Mouse (Mus musculus) heart, embryonic 16.5 days (tissue): Measurements from ENCODE around the gene Fau. TPM values are rescaled to one million over a fixed set of nuclear protein-coding genes. Genes with fewer than 3 reads are reported as not detected.
A peak's percentile ranks its signal among the peaks of the same experiment; 100 is the strongest.

Experiments used
- ATAC-seq: fragments of 200-750 bp; cut with Nextera tagmentation; replicated peaks from 2 replicates; pipeline ENCODE4 v1.8.0; 2017; ENCODE audit warnings: moderate number of reproducible peaks; ENCODE audit not compliant: insufficient read depth, low FRiP score; ENCODE audit errors: extremely low read depth
- H3K27ac ChIP-seq: fragments of 300-500 bp; sonication (generic); 2 replicates; pipeline ENCODE4 v1.5.1; 2014; ENCODE audit warnings: mild to moderate bottlenecking, low read length, control low read depth, moderate library complexity
- H3K27me3 ChIP-seq: fragments of 300-500 bp; sonication (generic); 2 replicates; pipeline ENCODE4 v1.6.1; 2014; ENCODE audit warnings: low read length, mixed read lengths; ENCODE audit not compliant: control insufficient read depth, insufficient read depth
- H3K36me3 ChIP-seq: fragments of 300-500 bp; sonication (generic); 2 replicates; pipeline ENCODE4 v1.6.1; 2014; ENCODE audit not compliant: control insufficient read depth, insufficient read depth
- H3K4me1 ChIP-seq: fragments of 300-500 bp; sonication (generic); 2 replicates; pipeline ENCODE4 v1.6.1; 2014; ENCODE audit warnings: low read length, mixed read lengths; ENCODE audit not compliant: control insufficient read depth, insufficient read depth
- H3K4me2 ChIP-seq: fragments of 300-500 bp; sonication (generic); 2 replicates; pipeline ENCODE4 v1.6.1; 2014; ENCODE audit warnings: low read depth, mild to moderate bottlenecking, control low read depth, low read length
- H3K4me3 ChIP-seq: fragments of 300-500 bp; sonication (generic); 2 replicates; pipeline ENCODE4 v1.5.1; 2014; ENCODE audit warnings: mild to moderate bottlenecking, control low read depth, low read length
- H3K9ac ChIP-seq: fragments of 300-500 bp; sonication (generic); 2 replicates; pipeline ENCODE4 v1.6.1; 2014; ENCODE audit warnings: low read length, control low read depth
- H3K9me3 ChIP-seq: fragments of 300-500 bp; sonication (generic); replicated peaks from 2 replicates; pipeline ENCODE4 v1.6.1; 2016; ENCODE audit warnings: low read length; ENCODE audit not compliant: control insufficient read depth
- whole genome bisulfite sequencing: fragments of 180-500 bp; shearing (Covaris S2); extraction: QIAGEN DNeasy Blood & Tissue Kit; methylation state at CpG from one replicate; pipeline ENCODE4 v1.1.7; 2014; 5-methylcytosine and 5-hydroxymethylcytosine counted together
- polyA plus RNA-seq: library from polyadenylated mRNA; unstranded; fragments of >200 nt; fragmentation: Nextera tagmentation; extraction: Ambion mirVana; gene quantifications from 2 replicates; pipeline ENCODE4 v1.2.1, GENCODE M21; 2015

Gene Fau
- polyA plus RNA-seq, 1 experiment from 2014 or later: 354 TPM

DNA sequence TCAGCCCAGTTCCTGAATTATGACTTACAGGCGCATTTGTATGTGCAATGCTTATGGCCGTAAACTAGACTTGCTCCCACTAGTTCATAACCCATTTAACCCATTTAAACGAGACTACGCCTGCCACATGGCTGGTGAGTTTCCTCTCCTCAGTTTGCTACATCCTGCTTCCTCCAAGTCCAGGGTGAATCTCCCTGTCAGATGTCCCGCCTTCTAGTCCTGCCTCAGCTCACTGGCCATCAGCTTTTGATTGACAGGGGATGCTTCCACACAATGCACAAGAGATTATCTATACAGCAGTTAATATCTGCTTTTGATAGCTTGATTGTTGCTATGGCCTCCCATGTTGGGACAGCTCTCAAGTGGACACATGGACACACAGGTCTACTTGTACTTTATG lies 3.3 kb upstream of the Fau start:
- H3K9me3 ChIP-seq: no peaks in the 10 kb centered on the region
- WGBS: 79% methylated on average over 5 of the region's 5 CpGs
- H3K9ac ChIP-seq: no peak overlapping the region
- peaks cover 53% of the 10 kb centered on the region for H3K36me3 ChIP-seq
- H3K27me3 ChIP-seq: no peaks in the 10 kb centered on the region
- no peak overlapping the region for H3K4me2 ChIP-seq
- H3K4me1 ChIP-seq: peaks cover 16% of the 10 kb centered on the region
- no peak for ATAC-seq
- H3K27ac ChIP-seq: no peak overlapping the region
- no peak overlapping the region for H3K4me3 ChIP-seq

DNA sequence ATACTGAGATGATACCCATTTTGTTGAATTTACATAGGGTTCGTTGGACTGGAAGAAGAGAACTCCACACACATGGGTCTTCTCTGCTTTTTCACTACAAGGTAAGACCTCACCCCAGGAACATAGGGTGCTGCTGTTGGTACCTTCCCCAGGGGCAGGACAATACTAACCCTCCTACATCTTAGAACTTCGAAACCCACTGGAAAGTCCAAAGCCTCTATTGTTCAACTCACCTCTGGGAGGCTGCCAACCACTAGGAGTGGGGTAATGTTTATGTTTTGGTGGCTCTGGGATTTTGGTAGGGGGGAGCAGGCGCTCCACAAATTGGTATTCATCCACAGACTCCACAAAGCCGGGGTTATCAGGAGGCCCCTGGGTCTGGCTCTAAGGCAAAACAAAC lies 948 bp upstream of the Fau start:
- peaks cover 34% of the 10 kb centered on the region for H3K36me3 ChIP-seq
- WGBS: 54% methylated on average over 4 of the region's 4 CpGs
- no peaks in the 10 kb centered on the region for H3K27me3 ChIP-seq
- H3K4me2 ChIP-seq: peak overlapping the region; percentile 73
- ATAC-seq: no peak
- peak overlapping the region; percentile 92 for H3K9ac ChIP-seq
- H3K27ac ChIP-seq: no peak overlapping the region
- H3K4me1 ChIP-seq: peaks cover 19% of the 10 kb centered on the region
- H3K9me3 ChIP-seq: no peaks in the 10 kb centered on the region
- peak overlapping the region; percentile 90 for H3K4me3 ChIP-seq

- Histone ChIP-seq H3K9me3 (no peaks in the 10 kb centered on the region), H3K4me3 (peak overlapping the region; percentile 90), H3K9ac (peak overlapping the region; percentile 94), H3K4me1 (peaks cover 30% of the 10 kb centered on the region), H3K4me2 (peak overlapping the region; percentile 88), H3K27me3 (no peaks in the 10 kb centered on the region), H3K27ac (peak overlapping the region; percentile 83; the same call in 1 of the 2 replicates), H3K36me3 (peaks cover 22% of the 10 kb centered on the region)
- 28% methylated on average over 5 of the region's 5 CpGs for WGBS
- no peak for ATAC-seq
Measured at GRCm38 (mm10) chr19:6058513-6058912, 869 bp downstream of the Fau start.

- Histone ChIP-seq H3K36me3 (peaks cover 18% of the 10 kb centered on the region), H3K27ac (no peak overlapping the region)
- WGBS: 85% methylated on average over 5 of the region's 5 CpGs
Measured at GRCm38 (mm10) chr19:6058966-6059365, 1.3 kb downstream of the Fau start.

GRCm38 (mm10) chr19:6061021-6061533 lies 3.4 kb downstream of the Fau start, which contains the start of gene Znhit2:
Gene Znhit2 (plus strand): TSS chr19:6061192.
- peak; percentile 73 for ATAC-seq
- Histone ChIP-seq H3K4me1 (peaks cover 30% of the 10 kb centered on the region), H3K4me3 (peak within 1 kb of the TSS; percentile 78), H3K27me3 (no peaks in the 10 kb centered on the region), H3K4me2 (peak within 1 kb of the TSS; percentile 68), H3K9ac (peak within 1 kb of the TSS; percentile 89), H3K36me3 (peaks cover 11% of the 10 kb centered on the region; the same call in 1 of the 2 replicates), H3K27ac (peak within 1 kb of the TSS; percentile 78), H3K9me3 (no peaks in the 10 kb centered on the region)
- under 1% methylated on average over 58 of the region's 58 CpGs for WGBS

More at GRCm38 (mm10) chr19:6058966-6059365, 1.3 kb downstream of the Fau start:
- no peak for ATAC-seq
- Histone ChIP-seq H3K4me2 (peak overlapping the region; percentile 88), H3K9me3 (no peaks in the 10 kb centered on the region), H3K4me3 (peak overlapping the region; percentile 90), H3K4me1 (peaks cover 30% of the 10 kb centered on the region), H3K27me3 (no peaks in the 10 kb centered on the region), H3K9ac (peak overlapping the region; percentile 94)

DNA sequence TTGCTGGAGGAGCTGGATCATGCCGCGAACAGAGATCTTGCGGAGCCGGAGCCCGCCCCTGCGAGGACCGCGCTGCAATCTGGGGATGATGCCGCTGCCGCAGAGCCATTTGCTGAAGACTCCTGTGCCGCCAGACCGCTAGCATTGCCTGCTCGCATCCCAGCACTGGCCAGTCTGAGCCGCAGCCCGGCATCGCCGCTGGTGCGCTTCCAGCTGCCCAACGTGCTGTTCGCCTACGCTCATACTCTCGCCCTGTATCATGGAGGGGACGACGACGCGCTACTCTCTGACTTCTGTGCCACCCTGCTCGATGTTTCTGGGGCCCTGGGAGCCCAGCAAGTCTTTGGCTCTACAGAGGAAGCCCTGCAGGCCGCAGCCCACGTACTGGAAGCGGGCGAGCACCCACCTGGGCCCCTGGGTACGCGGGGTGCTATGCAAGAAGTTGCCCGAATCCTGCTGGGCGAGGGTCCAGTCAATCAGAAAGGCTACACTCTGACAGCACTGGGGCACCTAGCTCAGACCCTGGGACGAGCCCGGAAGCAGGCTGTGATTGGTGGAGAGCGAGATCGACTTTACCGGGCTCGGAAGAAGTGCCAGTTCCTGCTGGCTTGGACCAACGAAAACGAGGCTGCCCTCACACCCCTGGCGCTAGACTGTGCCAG lies 4.1 kb downstream of the Fau start:
- H3K4me2 ChIP-seq: peak overlapping the region; percentile 68
- H3K9me3 ChIP-seq: no peaks in the 10 kb centered on the region
- H3K27me3 ChIP-seq: no peaks in the 10 kb centered on the region
- peaks cover 11% of the 10 kb centered on the region; the same call in 1 of the 2 replicates for H3K36me3 ChIP-seq
- peaks cover 27% of the 10 kb centered on the region for H3K4me1 ChIP-seq
- WGBS: under 1% methylated on average over 44 of the region's 44 CpGs
- peak overlapping the region; percentile 78 for H3K4me3 ChIP-seq
- H3K27ac ChIP-seq: peak overlapping the region; percentile 78
- no peak for ATAC-seq
- H3K9ac ChIP-seq: peak overlapping the region; percentile 89

DNA sequence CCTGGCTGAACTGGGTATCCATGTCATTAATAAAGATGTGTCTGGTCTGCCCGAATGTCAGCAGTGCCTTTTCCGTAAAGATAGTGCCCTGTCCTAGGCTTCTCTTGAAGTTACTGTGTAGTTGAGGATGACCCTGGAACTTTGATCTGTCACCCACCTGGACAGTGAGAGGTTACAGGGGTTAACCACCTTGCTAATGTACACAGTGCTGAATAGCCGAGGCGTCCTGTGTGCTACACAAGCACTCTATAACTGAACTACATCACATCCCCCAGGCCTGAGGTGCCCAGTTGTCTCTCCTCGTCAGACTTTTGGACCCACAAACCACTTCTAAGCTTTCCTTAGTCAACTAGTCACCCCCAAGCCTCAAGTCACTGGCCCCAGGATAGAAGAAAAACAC lies 4.8 kb downstream of the Fau start:
- H3K4me2 ChIP-seq: peak overlapping the region; percentile 68
- ATAC-seq: no peak
- H3K36me3 ChIP-seq: peaks cover 11% of the 10 kb centered on the region; the same call in 1 of the 2 replicates
- no peaks in the 10 kb centered on the region for H3K27me3 ChIP-seq
- 63% methylated on average over 5 of the region's 5 CpGs for WGBS
- peak overlapping the region; percentile 78; the same call in 1 of the 2 replicates for H3K27ac ChIP-seq
- H3K4me1 ChIP-seq: peaks cover 30% of the 10 kb centered on the region
- peak overlapping the region; percentile 78 for H3K4me3 ChIP-seq
- H3K9ac ChIP-seq: peak overlapping the region; percentile 89
- no peaks in the 10 kb centered on the region for H3K9me3 ChIP-seq

GRCm38 (mm10) chr19:6063081-6063480 lies 5.4 kb downstream of the Fau start:
- Histone ChIP-seq H3K27ac (no peak overlapping the region), H3K4me2 (no peak overlapping the region), H3K4me3 (no peak overlapping the region), H3K9ac (no peak overlapping the region), H3K9me3 (no peaks in the 10 kb centered on the region), H3K36me3 (peaks cover 11% of the 10 kb centered on the region; the same call in 1 of the 2 replicates), H3K27me3 (no peaks in the 10 kb centered on the region), H3K4me1 (peaks cover 33% of the 10 kb centered on the region)
- 91% methylated on average over 6 of the region's 6 CpGs for WGBS
- no peak for ATAC-seq

DNA sequence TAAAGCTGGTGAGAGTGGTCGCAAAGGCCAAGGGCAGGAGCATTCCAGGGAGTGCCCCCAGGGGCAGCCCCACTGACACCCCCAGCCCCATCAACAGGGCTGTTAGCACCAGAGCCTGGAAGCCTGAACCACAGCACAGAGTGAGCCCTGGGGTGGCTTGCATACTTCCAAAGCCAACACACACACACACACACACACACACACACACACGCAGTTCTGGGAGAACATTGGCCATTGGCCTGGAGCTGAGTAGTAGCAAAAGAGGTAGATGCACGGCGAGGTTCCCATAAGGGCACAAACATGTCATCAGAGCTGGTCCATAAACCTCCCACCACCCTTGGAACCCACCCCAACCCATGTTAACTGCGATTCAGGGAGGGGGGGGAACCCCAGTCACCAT lies 8.9 kb downstream of the Fau start:
- Histone ChIP-seq H3K4me2 (peak overlapping the region; percentile 95), H3K27ac (no peak overlapping the region), H3K36me3 (peaks cover 21% of the 10 kb centered on the region), H3K4me1 (peaks cover 25% of the 10 kb centered on the region), H3K27me3 (no peaks in the 10 kb centered on the region), H3K9ac (peak overlapping the region; percentile 73), H3K4me3 (peak overlapping the region; percentile 54), H3K9me3 (no peaks in the 10 kb centered on the region)
- WGBS: 24% methylated on average over 5 of the region's 5 CpGs
- ATAC-seq: no peak
